Mouse (Mus musculus) small intestine, adult 2 months (tissue): ENCODE data around the gene Lrig2.

Experiments
- CTCF ChIP-seq: fragments of 200-500 bp; IDR thresholded peaks from 2 replicates; pipeline ENCODE4 v1.5.1; 2012; ENCODE audit warnings: low read depth, mild to moderate bottlenecking, control low read depth, inconsistent platforms, low read length, moderate library complexity, mixed read lengths; ENCODE audit not compliant: insufficient replicate concordance, insufficient read length; ENCODE audit errors: extremely low read depth
- POLR2A ChIP-seq: fragments of 200-500 bp; IDR thresholded peaks from 2 replicates; pipeline ENCODE4 v1.6.1; 2012; ENCODE audit warnings: low read depth, mild to moderate bottlenecking, control low read depth, inconsistent platforms, low read length, moderate library complexity

DNA sequence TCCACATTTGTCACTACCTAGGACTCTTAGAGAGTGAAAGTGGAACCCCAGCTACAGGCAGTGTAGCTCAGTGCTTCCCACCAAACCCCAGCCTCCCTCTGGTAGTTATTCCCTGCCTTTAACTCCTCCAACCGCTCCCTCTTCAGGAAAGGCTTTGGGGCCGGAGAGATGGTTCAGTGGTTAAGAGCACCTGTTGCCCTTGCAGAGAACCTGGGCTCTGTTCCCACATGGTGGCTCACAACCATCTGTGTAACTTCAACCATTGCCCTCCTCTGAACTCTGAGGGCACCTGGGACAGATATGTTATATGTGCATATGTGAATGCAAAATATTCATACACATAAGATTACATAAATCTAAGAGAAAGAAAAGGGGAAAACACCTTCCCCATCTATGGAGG, 122.3 kb downstream of the Lrig2 start:
- no peak for TF ChIP-seq CTCF
- TF ChIP-seq POLR2A: no peak
